Mouse (Mus musculus): ENCODE results near the gene Gm43191.
"Not testable (repeated sequence)": the region's sequence is repeated elsewhere in the genome, so short reads cannot be mapped to it uniquely, and the experiment has no call there.

Gm43191 gene

DNA sequence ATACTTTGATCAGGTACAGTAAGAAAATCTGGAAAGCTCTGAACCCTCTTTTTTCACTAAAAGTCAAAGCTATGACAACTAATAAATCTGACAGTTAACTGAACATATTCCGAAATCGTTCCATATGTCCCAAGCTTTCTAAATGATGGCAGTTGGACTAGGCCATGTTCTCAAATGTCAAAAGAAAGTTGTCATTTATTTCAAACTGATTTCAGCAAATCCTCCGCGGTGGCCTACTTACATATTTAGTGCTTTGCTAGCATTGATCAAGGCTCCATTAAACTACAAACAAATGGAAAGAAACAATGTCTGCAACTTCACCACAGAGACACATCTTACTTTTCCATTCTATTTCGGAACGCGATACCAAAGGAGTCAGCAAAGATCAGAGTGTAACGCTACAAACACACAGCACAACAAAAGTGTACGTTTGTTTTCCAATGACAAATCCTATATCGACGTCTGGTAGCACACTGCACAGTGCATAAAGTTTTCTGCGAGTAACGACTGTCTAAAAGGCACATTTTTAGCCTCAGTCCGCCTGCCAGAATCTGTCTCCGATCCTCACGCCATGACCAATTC lies 19.7 kb downstream of the Gm43191 start:
- peak; percentile 14 for DNase-seq

DNA sequence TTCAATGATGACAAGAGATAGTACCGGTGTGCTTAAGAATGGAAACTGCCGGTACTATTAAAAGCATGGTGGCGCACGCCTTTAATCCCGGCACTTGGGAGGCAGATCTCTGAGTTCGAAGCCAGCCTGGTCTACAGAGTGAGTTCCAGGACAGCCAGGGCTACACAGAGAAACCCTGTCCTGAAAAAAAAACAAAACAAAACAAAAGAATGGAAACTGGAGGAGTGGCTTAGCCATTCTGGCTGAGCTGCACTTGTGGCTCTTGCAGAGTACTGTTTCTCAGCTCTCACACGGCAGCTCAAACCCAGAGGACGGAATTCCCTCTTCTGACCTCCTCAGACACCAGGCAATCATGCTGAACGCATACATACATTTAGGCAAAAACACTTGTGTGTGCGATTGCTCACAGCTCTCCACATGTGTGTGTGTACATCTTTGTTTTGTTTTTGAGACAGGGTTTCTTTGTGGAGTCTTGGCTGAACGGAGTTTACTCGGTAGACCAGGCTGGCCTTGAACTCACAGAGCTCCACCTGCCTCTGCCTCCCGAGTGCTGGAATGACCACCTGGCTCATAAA lies 21.1 kb downstream of the Gm43191 start:
- DNase-seq, result no peak

DNA sequence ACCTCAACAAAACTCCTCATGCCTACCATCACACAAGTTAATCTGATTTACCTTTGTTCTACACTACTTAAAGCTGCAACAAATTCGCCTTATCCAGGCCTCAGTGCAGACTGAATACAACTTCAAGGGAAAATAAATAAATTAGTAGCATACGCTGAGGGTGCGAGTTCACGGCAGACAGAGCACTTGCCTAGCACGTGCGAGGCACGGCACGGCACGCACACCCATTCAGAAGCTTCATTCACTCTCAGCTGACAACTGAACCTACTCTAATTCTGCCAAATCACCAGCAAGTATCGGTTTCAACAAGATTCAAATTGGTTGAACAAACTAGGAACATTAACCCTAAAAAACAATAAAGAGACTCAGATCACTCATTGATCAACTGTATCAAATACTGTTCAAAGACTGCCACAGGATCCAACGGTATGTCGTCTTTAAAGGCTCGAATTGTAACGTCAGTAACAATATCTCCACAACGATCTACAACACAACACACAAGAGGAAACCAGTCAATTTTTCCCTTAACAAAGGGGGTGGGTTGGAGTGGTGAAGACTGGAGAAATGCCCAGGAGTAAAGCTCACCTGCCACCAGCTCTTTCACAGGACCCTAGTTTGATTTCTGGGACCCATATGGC lies 22.0 kb downstream of the Gm43191 start:
- DNase-seq, result peak; percentile 40

DNA sequence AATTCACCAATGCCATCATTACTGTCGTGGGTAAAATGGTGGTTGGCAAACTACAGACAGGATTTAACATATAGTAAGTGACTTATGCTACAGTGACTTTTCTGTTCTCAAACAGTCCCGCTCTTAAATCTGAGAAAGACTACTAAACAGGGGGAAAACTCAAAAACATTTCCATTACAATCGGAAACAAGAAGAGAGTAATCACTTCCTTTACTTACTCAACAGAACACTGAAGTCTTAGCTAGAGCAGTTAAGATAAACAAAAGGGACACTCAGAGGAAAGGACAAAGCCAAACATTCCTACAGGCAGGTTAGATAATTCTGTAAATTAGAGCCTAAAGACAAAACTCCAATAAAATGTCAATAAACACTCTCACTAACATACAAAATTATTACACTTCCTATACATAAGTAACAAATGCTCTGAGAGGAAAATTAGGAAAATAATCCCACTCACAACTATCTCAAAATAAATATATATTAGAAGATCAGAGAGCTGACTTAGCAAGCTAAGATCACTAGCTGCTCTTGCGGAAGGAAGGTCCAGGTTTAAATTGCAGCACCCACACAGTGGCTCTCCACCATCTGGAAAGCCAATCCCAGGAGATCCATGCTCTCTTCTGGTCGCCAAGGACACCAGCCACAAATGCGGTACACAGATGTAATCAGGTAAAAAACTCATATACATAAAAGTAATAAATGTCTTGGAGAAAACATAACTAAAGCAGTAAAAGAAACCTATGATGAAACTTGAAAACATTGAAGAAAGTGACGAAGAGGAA lies 24.7 kb downstream of the Gm43191 start:
- no peak for DNase-seq

DNA sequence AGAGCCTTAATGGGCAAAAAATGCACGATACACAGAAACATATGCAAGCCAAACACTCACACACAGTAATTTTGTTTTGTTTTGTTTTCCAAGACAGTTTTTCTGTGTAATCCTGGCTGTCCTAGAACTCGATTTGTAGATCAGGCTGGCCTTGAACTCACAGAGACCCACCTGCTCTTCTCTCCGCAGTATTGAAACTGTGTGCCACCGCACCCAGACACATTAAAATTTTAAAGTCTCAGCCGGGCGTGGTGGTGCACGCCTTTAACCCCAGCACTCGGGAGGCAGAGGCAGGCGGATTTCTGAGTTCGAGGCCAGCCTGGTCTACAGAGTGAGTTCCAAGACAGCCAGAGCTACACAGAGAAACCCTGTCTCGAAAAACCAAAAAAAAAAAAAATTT lies 27.0 kb downstream of the Gm43191 start:
- not testable (repeated sequence) for DNase-seq

DNA sequence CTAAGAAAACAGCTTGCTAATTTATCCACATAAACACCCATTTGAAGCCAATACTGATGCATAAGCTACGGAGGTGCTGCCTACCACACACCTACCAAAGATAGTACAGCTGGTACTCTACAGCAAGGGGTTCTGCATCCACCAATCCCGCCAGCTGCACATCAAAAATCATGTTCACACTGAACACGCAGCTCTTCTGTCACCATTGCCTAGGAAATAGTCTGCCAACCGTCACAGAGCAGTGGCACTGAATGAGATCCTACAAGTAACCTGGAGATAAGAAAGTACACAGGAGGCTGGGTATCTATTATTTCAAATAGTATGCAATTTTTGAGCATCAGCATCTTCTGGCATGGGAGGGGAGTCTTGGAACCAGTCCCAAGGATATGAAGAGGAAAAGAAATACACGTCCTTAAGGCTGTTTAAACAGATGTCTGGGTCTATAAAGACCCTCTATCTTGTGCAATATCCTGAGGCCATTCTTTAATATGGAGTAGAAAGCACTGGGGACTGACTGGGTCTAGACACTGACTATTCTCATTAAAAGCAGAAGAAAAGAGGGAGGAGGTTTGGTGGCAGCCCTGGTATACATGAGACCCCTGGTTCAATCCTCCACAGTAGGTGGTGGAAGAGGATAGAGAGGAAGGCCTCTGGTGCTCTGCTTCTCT lies 27.6 kb downstream of the Gm43191 start:
- no peak for DNase-seq

DNA sequence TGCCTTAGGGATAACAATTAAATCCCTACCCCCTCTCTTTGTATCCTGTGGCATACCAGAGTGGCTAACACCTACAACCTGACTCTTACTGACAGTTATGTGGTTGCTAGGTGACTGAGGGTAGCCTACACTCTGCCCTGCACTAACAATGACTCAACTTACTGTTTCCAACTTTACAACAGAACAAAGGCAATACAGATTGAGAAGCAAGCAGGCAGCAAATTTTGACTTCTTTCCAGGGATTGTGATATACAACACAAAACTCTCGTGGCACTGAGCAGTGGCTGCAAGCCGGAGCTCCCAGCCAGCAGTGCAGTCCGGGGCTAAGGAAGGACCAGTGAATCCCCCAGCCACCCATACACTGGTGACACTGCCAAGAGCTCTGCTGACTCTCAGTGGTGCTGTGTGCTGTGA lies 29.0 kb downstream of the Gm43191 start:
- DNase-seq, result no peak

DNA sequence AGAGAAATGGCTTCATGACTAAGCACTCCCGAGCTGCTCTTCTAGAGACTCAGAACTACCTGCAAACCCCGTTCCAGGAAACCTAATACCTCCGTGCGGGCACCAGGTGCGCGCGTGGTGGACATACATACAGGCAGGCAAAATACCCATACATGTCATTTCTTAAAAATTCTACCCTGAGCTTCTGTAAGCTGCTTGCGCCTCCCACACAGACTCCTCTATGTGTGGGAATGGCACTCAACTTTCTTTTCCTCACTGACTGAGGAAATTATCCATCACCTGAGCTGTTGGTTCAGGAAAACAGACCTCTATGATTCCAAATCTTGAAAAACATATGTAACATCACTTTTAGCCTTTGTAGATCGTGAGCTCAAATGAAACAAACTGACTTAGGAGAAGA lies 30.4 kb downstream of the Gm43191 start:
- DNase-seq, result no peak

DNA sequence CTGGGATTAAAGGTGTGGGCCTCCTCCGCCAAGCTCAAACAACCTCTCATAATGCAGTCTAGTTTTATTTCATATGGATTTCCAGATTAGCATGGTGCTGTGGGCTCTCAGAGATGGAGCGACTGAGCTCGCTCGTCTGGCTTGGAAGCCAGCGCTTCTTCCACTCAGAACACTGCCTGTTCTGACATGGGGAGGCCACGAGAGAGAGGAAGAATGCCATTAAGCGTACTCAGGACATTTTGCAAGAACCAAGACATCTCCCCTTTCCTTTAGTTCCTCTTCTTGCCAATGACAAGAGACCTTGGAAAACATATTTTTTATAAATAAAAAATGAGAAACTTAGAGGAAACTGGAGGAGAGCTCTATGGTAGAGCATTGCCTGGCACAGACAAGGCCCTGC lies 32.3 kb downstream of the Gm43191 start:
- no peak for DNase-seq

DNA sequence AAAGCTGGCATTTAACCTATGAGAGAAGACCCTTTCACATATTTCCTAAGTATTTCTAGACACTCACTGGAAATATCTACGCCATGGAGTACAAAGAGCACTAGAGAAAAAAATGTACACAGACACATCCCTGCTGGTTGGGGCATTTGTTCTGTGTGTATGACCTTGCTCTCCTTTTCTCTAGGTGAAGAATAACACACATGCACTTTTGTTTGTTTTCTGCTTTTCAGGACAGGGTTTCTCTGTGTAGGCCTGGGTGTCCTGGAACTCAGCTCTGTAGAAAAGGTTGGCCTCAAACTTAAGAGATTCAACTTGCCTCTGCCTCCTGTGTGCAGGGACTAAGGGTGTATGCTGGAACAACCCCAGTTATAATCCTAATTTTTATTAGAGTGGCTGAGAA lies 34.7 kb downstream of the Gm43191 start:
- DNase-seq, result no peak

DNA sequence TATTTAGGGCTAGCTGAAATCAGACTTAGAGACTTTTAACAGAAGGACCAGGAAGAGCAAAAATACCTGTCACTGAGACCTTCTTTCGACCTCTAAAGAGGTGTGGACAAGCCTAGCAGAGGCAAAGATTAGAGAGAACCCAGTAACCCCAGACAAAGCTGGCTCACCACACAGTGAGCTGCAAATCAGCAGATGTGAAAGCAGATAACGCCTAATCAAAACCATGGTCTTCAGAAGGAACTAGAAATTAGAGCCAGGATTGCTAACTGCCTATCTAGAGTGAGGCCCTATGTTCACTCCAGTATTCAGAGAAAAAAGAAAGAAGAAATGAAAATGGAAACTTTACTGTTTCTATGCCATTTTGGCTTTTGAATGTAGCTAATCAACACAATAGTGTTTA lies 38.7 kb downstream of the Gm43191 start:
- DNase-seq, result no peak

DNA sequence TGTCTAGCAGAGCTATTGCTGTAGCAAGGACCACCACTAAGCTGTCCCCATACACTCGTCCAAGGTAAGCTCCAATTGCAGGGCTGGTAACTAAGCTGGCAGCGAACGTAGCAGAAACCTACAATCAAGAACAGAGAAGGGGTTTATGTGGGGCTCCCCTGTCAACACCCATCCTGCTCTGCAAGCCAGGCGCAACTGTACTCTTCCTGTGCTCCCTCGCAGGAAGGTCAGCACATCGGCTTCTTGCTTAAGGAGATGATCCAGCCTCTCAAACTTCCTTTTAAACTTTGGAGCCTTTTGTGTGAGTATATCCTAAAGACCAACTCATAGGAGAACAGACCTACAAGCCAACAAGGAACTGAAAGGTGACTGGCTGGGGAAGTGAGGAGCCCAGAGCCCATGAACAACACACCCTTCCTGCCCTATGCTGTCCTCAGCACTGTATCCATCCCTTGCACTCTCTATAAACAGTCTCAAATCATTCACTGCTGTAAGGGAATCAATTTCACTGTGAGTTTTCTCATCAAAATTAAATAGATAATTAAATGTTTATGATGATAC lies 39.2 kb downstream of the Gm43191 start:
- no peak for DNase-seq

DNA sequence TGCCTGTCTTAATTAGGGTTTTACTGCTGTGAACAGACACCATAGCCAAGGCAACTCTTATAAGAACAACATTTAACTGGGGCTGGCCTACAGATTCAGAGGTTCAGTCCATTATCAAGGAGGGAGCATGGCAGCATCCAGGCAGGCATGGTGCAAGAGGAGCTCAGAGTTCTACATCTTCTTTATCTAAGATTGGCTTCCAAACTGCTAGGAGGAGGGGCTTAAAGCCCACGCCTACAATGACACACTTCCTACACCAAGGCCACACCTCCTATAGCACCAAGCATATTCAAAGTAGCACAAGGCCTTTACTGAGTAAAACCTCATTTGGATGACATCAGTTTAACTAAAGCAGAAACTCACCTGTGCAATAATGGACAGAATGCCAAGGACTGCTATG lies 41.0 kb downstream of the Gm43191 start:
- no peak for DNase-seq

DNA sequence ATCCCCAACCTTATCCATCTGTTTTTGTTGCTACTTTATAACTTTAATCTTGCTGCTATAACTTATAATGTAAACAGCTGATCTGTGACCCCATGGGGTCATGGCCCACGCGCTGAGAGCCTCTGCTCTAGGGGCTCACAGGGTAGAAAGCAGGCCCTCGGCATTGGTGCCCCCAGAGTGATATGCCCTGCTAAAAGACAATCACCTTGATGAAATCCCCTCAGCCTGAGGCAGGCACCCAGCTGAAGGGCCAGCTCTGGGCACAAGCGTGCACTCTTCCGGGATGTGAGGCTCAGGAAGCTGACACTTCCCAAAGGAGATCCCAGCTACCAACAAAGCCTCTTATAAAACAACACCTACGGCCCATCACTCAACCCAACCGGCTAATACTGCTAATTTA lies 42.5 kb downstream of the Gm43191 start:
- DNase-seq, result no peak

DNA sequence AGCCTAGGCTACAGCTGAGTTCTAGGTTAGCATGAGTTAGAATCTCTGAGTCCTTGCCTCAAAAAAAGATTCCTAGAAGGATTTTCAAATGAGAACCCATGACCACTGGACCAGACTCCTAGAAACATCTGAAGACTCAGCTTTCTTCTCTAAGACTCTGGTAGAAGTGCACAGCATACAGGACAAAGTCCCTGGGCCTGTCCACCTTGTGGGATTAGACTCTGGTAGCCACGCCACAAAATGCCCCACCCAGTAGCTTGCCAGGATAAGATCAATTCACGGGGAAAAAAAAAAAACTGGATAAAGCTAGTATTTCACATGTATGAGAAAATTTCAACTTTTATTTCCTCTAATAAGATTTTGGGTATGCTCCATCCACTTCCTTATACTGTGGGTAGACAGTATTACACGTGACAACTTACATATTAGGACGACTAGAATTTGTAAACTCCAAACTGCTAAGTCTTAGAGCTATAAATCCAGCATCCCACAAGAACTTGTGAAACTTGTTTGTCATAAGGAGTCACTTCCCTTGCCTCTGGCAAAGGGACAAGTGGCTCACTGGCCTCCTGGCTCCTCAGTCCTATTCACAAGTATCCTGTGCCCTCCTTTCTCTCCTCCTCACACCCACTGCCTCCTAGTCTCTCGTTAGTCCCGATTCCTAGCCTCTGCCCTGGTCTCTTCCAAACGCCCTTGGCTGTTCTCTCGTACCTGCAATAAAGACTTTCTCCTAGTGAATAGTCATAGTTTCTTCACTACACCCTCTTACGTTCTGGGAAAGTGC lies 43.2 kb downstream of the Gm43191 start:
- no peak for DNase-seq

DNA sequence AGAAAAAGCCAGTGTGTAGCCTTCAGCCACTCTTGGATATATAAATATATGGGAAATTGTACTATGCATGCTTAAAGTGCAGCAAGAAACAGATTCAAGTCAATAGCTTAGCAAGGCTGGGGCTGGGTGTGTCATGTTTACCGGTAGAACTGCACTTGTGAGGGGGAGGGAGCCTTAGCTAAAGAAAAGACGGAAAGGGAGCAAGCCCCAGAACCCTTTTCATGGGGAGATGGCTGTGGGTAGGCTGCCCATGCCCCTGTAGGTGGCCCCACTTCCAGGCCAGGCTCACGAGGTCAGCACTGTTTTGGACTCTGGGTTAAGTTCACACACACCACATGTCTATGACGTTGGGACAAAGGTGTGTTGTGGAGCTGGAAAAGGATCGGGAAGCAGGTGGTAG lies 45.3 kb downstream of the Gm43191 start:
- DNase-seq, result no peak

DNA sequence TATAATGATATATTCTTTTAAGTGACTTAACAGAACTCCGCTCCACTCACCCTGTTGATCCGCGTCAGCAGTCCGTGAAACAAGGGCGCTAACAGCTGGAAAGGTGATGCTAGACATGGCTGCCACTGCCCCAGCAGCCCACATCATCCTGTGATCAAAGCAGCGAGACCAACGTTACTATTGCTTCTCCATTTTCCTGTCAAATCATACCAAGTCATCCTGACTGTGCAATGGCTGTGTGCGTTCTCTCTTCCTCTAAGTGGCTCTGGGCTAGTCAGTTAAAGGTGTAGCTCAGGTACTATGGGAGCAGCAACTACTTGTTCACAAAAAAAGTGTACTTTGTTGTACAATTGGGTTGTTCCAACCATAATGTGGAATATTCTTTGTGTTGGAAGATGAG lies 46.2 kb downstream of the Gm43191 start:
- DNase-seq, result no peak

DNA sequence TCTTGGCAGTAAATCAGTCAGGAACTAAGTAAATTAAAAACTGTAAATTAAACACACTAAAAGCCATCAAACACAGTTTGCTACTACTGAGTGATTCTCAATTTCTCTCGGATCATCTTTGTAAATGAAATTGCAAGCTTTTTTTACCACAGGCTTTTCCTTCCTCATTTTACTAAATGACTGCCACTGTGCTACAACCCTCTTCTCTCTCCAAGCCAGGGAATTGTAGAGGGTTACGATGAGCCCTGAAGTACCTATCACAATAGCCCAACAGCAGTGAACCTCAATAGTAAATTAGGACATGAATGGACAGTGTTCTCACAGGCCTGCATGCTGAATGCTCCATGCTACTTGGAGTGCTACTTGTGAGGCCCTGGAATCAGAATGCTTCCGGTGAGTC lies 47.0 kb downstream of the Gm43191 start:
- no peak for DNase-seq

DNA sequence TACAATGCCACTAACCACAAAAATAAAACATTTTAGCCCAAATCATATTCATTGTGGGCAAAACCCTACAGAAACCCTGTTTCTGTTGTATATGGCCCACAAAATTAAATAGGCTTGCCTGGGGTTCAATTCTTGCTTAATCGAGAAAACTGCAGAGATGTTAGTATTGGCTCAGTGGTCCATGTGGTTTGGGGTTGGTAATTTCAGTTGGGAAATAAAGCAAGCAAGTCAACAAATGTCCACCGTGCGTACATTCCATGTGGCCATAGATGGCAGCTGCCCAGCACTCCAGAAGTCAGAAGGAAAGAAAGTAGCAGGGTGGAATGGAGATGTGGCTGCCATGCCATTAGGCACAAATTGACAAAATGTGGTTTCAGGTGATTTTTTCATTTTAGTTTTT lies 48.1 kb downstream of the Gm43191 start:
- no peak for DNase-seq

DNA sequence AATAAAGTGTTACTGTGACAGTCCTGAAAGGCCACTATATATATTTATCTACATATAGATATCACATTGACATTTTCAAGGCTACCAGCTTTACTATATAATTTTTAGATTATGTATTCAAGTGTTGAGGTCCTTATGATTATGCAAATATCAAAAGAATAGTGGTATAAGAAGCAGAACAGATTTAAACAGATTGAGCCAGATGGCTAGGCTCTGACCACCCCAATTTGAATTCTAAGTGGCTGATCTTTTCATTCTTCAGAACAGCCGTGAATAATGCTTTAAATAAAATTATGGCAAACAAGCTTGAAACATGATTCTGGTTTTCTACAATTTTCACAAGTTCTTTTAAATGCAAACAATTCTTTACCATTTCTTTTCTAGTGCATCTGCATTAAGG lies 49.6 kb downstream of the Gm43191 start:
- DNase-seq, result no peak

DNA sequence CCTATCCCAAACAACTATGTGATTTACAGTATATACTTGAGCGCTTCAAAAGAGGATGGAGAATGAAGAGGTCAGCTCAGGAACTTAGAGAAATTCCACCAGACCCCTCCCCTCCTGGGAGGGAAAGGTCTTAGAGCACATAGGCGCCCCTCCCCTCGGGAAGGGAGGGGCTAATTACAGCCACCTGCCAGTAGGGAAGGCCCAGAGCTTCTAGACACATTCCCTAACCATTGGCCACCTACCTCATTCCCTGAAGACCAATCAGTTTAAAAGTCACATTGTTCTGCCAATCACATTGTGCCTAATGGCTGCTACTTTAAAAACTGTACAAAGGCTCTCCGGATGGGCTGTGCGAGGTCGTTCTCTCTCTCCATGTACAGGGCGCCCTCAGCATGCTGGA lies 58.4 kb downstream of the Gm43191 start:
- DNase-seq, result no peak

DNA sequence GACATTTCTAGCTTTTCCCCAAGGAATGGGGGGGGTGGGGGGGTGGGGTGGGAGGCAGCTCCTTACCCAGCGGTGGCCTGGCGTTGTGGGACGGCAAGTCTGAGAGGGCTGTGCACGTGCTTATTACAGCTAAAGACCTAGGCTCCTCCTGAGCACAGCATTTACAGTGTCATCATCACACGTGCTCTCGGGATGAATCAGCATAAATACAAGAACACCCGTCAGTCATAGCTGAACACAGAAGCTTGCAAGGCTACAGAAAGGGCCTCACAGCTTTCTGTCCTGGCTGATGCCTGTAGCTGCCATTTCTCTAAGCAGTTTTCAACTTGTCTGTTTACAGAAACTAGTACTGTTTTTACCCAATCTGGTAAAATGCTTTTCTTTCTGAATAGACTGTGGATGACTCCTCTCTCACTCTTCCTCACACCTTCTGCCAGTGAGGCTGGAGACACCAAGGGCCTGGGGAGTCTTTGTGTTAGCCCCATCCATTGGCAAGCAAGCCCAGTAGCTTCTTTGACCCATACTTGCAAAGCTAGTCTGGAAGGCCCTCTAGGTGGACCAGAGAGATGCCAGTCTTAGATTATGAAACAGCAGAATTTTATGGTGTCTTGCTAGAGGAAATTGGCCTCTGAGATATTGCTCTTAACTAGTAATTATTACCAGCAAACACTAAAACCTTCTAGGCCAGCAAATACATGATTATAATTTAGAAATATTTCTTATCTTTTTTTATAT lies 60.3 kb downstream of the Gm43191 start:
- no peak for DNase-seq

Data from kidney, adult 9 months (tissue).